Mouse (Mus musculus) midbrain, embryonic 10.5 days (tissue): ENCODE data around the gene Nudt21. TPM values are rescaled to one million over a fixed set of nuclear protein-coding genes. Genes with fewer than 3 reads are reported as not detected.

Experiments
- polyA plus RNA-seq: library from polyadenylated mRNA; unstranded; fragments of >200 nt; fragmentation: Nextera tagmentation; extraction: Ambion mirVana; gene quantifications from 2 replicates; pipeline ENCODE4 v1.2.1, GENCODE M21; 2016

Gene Nudt21
- polyA plus RNA-seq, 1 experiment from 2014 or later = 181 TPM

Other genes with a start within 250 kb of the Nudt21 start
- gene Gnao1, start 227.1 kb downstream of the Nudt21 start, polyA plus RNA-seq = 13.1 and 25.4 TPM in 2 replicates
- 47.0 and 50.8 TPM in 2 replicates for gene Amfr, start 24.2 kb downstream of the Nudt21 start, polyA plus RNA-seq
- gene Ogfod1, start 167 bp upstream of the Nudt21 start, polyA plus RNA-seq = 10.8 and 11.6 TPM in 2 replicates
- gene Bbs2, start 61.9 kb upstream of the Nudt21 start, polyA plus RNA-seq = 16.0 and 19.2 TPM in 2 replicates
- gene Mt4, start 100.2 kb upstream of the Nudt21 start, polyA plus RNA-seq = not detected in 2 replicates
- gene Mt3, start 115.6 kb upstream of the Nudt21 start, polyA plus RNA-seq = 6.8 and 7.5 TPM in 2 replicates
- 32.3 and 55.8 TPM in 2 replicates for gene Mt2, start 135.6 kb upstream of the Nudt21 start, polyA plus RNA-seq
- gene Mt1, start 142.1 kb upstream of the Nudt21 start, polyA plus RNA-seq = 131 and 201 TPM in 2 replicates
- 133 and 142 TPM in 2 replicates for gene Nup93, start 177.5 kb upstream of the Nudt21 start, polyA plus RNA-seq